Mouse (Mus musculus): ENCODE data around the gene Vmac.

DNA sequence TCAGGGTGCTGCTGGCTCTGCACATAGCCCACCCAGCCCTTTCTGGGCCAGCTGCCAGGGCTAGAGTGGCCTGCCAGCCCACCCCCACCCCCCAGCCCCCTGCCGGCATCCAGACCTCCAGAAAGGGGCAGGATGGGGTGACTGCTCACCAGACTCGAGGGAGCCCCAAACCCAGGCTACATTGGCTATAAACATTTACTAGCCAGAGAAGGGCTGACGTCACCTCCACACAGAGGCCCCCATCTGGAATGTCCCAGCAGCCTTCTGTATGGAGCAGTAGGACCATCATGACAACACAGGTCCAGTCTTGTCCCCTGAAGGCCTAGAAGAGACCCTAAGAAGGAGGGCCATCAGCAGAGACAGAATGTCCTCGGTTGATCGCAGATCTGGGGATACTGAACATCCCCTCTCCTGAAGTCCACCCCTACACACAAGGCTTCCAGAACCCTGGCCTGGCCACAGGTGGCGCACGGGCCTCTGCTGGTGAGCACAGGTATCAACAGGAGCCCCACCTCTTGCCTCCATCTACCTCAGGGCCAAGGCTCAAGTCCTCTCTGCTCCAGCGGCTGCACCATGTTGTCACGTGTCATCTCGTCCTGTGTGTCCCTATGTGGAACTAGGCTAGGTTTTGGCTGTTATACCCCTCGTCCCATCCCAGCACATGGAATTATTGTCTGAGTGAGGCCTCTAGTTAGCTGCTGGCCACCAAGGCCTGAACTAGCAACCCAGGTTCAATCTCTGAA lies 5.8 kb upstream of the Vmac start:
- TF ChIP-seq CTCF (IDR thresholded peaks at IDR 0.05), result no peak
- no peak for TF ChIP-seq EP300 (IDR thresholded peaks at IDR 0.05; ENCODE audit: insufficient read depth, low read depth, low read length)

Measured in heart, adult 2 months (tissue).